Mouse (Mus musculus): ENCODE measurements at regions not wholly inside any gene's neighbourhood (a gene's known extent, or its start where the extent isn't known, plus 50 kb on each side); places are given as distances from the start of the nearest gene placed in this dataset.
"Not testable (repeated sequence)": the region's sequence is repeated elsewhere in the genome, so short reads cannot be mapped to it uniquely, and the experiment has no call there.

DNA sequence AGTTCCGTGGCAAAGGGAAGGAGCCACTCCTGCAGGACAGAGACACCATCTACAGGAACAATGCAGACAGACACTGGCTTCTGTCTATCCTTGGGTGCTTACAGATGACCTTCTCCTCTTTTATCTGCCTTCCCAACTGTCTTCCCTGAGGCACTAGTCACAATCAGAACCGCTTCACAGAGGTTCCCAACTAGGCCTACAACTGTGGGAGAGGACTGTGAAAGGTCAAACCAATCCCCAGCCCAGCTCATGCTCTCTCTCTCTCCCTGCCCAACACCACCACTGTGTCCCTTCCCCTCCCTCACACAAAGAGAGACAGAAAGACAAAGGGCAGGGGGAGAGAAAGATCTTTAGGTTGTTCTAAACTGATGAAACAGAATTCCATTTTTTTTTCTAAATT lies 61.3 kb downstream of the Tmem17 start:
- DNase-seq = no peak

DNA sequence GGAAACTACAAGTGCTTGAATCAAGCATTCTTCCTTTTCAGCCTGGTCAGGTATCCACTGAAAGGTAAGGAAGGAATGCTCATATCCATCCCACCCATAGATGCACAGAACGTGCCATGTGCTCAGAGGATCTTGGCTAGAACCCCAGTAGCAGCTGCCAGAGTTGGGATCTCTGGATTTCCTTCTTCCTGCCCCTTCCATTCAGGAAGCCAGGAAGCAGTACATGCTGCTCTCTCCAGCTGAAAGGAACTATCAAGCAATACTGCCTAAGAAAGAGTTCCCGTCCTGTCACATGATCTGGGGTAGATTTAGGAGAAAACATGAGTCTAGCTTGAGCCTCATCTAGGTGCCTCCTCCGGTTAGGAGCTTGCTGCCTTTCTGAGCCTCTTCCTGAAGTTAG lies 61.9 kb downstream of the Tmem17 start:
- no peak for DNase-seq

DNA sequence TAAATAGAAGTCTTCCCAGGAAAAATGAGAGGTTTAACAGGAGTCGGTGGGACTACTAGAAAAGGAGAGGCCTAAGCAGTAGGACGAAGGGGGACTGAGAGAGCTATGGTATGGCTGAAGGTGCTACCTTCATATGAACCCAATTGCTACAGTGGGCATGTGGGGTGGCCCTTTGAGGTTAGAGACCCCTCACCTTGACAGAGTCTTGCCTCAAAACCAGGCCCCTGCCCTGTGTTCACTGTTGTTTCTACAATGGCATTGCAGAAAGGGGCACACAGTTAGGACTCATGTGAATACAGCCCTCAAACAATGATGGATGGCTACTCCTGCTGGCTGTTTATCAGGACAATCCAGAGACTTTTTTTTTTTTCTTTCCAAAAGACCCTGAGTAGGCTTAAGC lies 62.6 kb downstream of the Tmem17 start:
- DNase-seq = no peak

DNA sequence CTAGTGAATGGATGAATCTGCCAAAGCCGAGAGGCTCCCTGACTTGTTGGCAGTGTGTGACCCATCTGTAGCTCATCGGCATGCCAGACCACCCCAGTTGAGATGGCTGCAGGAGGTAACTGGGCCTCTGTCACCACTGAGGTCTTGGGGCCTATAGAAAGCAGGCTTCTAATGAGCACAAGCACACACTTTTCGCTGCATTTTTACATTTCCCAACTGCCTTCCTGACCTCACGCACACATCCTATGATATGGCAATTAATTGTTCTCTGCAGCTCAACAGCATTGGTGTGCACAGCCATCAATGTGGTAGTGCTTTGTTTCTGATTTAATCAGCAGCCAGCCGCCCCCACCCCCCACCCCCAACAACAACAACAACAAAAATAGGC lies 72.2 kb downstream of the Tmem17 start:
- DNase-seq = no peak

DNA sequence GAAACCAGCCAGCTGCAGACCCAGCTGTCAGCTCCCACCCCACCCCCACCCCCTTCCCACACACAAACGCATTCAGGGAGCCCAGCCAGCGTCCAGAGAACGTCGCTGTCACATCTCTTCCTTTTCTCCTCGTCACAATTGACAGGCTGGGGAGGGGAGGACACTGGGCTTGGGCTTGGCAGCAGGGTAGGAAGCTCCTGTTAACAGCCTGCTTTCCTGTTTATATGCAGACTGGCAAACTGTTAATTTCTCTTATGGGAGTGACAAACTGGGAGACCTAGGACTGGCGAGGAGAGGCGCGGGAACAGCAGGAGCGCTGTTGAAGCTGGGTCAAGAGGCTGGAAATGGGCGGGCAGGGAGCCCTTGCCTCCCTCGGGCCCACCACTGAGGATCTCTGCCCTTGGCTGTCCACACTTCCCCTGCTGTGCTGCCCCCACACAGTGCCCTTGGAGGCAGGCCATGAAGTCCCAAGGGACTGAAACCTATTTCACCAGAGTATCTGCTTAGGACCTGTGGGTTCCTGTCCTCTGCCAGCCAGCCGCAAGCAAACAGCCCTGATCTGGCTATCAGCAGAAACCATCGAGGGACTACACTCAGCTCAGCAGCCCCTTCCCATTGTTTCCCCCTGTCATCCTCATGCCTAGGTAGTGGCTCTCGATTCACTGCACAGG lies 72.7 kb downstream of the Tmem17 start:
- DNase-seq = peak; percentile 8 to 20

DNA sequence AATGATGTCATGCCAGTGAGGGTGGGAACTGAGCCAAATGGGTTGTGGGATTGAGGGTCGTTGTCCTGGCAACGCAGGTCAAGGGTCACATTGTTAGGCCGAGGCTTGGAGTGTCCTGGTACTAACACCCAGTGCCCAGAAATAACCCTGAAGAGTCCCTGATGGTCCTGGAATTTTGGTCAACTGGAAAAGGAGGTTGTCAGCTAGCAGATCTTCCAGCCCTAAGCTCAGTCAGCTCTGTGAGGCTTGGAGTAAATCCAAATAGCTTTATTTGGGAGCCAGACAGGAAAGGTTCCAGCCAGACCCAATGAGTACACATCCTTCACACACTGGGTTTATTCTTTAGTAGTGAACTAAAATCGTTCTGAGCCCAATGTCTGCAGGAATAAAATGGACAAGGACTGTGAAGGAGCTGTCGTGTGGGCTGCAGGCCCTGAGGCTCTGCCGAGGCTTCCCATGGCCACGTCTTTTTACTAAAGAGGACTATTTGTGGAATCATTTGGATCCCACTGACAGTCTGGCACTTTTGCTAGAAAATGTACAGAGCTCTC lies 75.9 kb downstream of the Tmem17 start:
- no peak for DNase-seq

DNA sequence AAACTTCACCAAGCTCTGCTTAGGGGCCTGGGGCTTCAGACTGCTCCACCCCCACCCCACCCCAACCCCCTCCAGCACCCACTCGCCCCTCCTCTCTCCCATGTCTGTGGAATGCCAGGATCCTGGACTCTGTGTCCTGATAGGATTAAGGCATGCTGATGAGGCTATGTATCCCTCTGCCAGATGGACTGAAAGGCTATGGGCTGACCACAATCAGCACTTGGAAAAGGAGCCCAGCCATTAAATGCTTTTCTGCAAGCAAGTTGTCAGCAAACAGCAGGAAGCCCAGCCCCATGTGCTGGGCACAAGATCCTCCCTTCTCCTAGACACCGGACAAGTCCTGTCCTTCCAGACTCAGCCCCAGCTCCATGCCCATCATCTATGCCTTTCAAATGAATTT lies 76.7 kb downstream of the Tmem17 start:
- DNase-seq = no peak

DNA sequence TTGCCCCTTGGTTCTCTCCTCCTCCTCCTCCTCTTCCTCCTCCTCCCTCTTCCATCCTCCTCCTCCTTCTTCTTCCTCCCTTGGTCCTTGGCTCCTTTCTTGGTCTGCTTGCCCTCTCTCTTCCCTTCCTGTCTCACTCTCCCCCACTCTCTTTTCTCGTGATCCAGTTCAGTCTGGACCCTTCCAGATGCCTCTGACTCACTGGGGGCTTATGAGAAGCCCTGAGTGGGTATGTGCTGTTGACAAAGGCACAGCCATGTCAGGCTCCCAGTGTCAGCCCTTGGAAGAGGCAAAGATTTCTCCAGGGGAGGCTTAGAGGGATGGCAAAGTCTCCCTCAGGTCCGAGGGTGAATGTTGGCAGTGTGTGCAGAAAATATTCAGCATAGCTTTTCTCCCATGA lies 78.0 kb downstream of the Tmem17 start:
- DNase-seq = no peak

DNA sequence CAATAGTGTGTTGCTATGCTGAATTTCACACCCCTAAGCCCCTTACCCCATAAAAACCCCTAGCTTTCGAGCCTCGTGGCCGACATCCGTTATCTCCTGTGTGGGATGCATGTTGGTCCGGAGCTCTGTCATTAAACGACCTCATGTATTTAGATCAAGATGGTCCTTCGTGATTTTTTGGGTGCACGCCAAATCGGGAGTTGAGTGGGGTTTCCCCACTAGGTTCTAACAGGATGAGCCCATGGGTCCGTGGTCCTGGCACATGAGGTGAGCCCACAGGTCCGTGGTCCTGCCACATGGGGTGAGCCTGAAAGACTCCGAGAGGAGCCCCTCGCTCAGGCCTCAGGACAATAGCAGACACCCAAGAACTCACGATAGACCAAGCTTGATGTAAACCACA lies 79.2 kb downstream of the Tmem17 start:
- DNase-seq = not testable (repeated sequence)

DNA sequence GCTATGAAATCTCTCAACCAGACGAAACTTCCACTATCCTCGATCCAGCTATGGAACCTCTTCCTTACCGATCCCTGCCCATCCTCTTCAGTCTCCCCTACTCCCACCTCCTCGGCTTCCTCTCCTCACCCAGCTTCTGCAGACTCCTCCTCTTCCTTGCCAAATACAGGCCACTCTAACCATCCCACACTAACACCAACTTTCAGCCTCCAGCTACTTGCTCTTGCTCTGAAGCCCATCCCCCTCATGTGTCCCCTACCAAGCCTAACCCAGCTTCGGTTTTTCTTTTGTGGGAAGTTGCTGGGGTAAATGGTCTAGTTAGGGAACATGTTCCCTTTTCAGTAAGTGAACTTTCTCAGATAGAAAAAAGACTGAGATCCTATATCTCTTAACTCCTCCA lies 80.8 kb downstream of the Tmem17 start:
- DNase-seq = no peak

DNA sequence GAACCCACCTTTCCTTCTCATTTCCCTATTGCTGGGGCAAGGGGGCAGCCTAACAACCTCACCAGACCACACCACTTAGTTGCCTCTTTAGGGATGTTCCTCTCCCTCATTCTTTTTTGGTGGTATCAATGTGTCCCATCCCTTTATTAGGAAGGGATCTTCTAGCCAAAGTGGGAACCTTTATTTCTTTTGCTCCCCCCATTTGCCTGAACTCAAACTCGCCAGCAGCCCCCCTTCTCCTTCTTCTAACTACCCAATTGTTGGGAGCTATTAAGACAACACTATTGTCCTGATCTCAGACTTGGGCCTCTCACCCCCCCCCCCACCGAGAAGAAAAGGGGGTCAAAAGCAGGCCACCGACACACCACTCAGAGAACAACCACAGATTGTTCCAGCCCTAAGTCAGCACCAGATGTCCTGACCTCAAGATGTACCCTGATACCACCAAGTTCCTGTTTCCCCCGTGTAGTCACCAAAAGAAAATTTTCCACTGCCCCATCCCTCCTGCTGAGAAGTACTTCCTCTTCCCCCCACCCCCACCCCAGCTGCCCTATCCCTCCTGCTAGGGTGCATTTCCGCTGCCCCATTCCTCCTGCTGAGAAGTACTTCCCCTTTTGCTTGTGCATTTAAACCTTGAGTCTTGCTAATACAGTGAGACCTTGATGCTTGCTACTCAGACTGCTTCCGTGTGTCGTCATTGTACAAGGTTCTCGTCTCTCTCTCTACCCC lies 84.4 kb downstream of the Tmem17 start:
- DNase-seq = no peak

DNA sequence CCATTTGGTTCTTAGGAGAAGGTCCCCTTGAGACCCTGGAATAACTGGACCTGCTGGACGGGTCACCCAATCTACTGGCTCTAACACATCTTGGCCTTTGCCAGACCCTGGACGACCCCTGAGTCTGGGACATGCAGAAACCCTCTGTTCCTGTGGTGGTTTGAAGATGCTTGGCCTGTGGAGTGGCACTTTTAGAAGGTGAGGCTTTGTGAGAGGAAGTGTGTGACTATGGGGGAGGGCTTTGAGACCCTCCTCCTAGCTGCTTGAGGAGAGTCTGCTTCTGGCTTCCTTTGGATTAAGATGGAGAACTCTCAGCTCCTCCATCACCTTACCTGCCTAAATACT lies 84.9 kb downstream of the Tmem17 start:
- no peak for DNase-seq

DNA sequence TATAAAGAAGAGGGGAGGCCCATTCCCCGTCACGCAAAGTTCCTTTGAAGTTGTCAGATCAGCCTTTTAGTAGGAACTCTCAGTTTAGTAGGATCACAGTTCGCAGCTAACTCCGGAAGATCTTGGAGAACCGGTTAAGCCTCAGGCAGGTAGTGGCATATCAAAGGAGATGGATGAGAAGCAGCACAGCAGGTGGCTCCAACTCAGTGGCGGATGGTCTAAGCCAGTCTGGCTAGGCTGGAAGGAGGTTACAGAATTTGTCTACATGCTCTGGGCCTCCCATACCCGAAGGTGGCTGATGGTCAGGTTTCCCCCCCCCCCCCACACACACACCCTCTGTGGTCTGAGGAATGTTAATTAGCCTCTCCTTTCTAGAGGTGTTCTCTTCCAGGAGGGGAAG lies 88.5 kb downstream of the Tmem17 start:
- no peak for DNase-seq

DNA sequence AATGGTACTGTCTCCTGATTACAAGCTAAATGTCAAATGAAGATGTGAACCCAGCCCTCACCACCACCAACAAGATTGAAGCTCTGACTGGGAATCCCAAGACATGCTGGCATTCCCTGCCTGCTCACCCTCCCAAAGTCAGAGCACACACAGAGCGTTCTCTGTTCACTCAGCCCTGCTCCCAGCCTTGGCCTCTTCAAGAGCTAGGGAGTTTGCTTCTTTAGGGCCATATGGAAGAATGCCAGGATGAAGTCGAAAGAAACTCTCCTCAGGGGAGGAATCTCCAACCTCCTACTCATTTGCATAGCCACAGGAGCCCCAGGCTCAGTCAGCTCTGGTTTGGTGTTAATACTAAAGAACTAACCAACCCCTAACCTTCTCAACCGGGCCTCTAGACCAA lies 90.1 kb downstream of the Tmem17 start:
- DNase-seq = no peak

DNA sequence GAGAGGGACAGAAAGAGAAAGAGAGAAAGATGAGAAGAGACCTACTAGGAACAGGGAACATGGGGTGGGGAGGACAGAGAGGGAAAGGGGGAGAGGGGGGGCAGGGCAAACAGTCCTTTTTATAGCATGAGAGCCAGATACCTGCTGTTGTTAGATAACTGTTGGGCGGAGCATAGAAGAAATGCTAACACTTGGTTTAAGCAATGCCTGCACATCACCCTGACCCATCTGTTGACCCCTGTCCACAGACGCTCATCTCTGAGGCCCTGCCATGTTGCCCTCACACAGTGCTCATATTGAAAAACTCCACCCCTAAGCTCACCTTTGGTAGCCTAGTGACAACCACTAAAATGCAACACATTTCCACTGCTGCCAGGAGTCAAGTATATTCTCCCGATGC lies 90.7 kb downstream of the Tmem17 start:
- no peak for DNase-seq

DNA sequence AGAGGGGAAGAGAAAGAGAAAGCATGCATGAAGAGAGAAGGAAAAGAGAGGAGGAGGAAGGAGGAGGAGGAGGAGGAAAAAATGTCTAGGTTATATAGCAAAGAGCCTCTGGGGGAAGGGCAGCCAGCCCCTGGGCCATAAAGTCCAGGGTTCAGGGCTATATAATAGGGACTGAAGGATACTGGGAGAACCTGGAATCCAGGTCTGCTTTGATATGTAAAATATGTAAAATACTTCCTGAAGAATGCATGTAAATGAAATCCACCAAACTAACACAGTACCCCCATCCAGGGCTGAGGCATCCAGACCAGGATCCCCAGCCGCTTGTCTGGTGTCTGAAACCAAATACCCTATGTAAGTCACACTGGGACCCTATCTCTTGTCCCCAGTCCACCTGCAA lies 91.5 kb downstream of the Tmem17 start:
- no peak for DNase-seq

DNA sequence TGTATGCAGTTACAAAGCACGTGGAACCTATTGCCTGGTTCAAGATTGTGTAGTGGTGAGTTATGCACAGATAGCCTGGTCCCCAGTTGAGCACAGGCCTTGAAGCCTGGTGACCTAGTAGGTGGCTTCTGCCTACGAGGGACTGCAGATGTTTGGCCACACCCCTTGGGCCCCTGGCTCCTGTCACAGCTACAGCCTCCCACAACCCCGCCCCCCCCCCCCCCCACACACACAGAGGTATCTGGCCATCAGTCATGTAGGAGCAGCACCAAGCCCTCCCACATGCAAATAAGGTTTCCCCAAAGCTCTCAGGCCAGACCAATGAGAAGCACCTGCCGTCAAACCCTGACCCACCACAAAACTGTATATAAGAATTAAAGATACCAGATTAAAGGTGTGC lies 94.5 kb downstream of the Tmem17 start:
- no peak for DNase-seq

DNA sequence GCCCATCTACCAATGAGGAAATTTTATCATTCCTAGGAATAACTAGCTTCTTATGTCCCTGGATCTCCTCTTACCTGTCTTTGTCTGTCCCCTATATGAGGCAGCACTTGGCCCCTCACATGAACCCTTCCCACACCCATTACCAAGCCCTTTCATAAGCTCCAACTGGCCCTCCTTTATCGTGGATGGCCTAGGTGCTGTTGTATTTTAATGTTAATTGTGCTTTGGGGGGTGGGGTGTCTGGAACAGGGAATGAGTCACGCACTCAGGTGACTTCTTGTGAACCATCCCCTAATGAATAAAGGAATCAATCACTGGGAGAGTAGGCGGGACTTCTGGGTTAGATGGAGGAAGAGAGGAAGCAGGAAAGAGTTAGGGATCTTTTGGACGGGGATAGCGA lies 95.8 kb downstream of the Tmem17 start:
- no peak for DNase-seq

DNA sequence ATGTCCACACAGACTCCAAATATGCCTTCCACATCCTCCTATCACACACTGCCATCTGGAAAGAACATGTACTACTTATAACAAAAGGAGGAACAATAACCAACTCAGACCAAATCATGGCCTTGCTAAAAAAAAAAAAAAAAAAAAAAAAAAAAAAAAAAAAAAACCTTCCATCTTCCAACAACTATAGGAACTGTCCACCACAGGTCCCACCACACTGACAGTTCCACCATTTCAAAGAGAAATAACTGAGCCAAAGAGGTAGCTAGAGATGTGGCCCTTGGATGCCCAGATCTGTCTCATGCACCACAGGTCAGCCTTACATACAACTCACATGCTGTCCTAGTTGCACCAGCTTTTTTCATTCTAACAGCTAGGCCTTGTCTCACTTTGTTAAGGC lies 97.1 kb downstream of the Tmem17 start:
- DNase-seq = no peak

DNA sequence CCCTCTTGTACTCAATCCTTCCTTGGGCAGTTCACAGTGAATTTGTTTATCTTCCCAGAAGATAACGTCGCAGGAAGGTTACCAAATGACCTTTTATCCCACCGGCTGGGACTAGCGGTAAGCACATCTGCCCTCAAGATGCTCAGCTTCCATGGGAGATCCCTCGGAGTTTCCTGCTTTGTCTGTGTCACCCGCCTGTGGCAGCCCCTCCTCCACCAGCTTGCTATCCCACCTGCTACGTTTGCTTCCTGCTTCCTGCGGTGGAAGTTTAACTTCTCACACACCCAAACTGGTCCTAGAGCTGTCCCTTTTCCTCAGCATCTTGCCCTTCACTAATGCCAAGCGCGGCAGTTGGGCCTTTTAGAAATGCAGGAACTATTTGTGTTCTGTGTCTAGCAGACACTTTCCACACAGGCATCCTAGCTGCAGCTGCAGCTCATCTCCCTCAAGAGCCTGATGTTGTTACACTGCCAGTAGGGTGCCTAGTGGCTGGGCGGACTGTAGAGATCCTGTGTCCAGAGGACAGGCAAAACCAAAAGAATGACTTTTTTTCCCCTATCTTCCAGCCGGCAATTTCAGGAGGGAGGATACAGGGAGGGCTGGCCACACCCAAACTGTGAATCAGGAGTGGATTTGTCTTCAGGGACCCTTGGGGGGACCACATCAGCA lies 98.7 kb downstream of the Tmem17 start:
- no peak for DNase-seq

DNA sequence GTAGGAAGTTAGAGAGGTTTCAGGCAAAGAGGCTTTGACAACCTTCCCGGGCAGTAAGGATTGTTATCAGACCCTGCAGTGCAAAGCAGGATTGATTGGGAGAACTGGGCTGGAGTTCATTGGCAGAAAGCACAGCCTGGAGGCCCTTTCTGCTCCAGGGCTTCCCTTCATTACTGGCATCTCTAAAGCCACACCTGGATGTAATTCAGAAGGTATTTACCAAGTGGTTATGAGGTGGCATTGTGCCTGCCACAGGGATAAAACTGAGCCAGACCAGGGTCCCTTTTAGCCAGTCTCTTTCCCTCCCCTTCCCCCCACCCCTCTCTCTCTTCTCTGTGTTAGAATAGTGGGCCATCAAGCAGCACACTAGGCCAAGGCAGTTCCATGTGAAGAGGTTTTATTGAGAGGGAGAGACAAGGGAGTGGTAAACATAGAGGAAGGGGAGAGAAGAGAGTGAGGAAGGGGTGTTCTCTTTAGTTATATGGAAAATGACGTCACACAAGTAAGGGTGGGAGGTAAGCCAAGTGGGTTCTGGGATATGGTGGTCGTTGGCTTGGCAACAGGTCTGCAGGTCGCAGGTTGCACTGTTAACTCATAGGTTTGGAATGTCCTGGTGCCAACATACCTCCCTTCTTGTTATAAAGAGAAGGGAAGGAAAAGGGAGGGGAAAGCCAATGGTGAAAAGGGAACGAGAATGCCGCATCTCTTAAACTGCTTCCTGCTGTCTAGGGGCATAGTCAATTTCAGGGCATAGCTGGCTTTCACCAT lies 99.4 kb downstream of the Tmem17 start:
- no peak for DNase-seq

DNA sequence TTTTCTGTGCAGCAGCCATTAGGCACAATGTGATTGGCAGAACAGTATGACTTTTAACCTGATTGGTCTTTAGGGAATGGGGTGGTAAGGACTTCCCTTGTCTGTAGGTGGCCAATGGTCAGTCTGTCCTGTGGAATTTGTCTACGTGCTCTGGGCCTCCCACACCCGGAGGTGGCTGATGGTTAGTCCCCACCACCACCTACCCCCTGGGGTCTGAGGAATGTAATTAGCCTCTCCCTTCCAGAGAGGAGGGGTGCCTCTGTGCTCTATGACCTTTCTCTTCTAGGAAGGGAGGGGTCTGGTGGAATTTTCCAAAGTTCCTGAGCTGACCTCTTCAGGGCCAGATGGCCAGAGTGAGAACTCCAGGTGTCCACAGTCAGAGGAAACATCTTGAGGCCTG lies 101.6 kb downstream of the Tmem17 start:
- DNase-seq = no peak

DNA sequence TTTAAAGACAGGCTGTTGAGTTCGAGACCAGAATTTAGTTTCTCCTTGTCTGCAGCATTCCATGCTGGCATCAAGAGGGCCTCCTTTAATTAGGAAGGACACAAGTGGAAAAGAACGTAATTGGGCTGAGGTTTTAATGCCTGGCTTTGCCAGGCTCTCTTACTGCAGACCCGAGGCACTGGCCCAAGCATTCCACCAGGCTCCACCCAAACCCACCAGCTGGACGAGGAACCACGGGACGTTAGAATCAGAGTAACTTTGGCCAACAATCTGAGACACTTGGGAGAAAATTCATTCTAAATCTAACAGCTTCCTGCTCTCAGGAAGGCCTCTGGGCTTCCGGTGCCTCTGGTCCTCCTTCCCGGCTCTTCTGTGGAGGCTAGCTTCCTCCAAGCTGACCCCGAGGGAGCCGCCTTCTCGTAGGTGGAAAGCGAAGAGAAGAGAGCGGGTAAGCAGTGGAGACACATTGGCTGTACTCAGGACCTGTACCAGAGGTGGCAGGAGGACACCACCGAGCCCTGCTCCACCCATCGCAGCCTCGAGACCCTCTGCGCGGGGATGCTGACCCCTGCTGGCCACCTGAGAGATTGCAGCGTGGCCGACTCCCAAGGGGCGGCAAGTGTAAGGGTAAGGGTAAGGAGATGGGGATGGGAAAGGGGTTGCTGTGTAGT lies 105.5 kb downstream of the Tmem17 start:
- DNase-seq = peak; percentile 66 to 85
